Mouse (Mus musculus): ENCODE measurements around the gene Scgb1b7.
"Not testable (repeated sequence)": the region's sequence is repeated elsewhere in the genome, so short reads cannot be mapped to it uniquely, and the experiment has no call there.

Gene Scgb1b7

DNA sequence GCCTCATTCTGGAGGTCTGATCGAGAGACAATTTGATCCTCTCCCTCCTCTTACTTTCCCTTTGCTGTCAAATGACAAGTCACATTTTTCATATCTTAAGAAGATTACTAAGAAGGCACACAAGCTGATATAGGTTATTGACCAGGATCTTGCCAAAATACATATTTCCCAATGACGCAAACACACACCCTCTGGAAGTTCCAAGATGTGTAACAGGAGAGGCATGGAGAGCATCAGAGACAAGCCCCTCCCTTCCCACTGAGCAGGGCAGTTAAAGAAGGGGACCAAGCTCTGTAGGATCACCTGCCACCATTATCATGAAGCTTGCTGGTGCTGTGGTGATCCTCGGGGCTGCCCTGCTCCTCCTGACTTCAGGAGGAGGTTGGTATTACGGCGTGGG, at the start of gene Scgb1b7:
TSS of gene Scgb1b7 (plus strand) at position 301 of the 400 bp plus-strand sequence.
- DNase-seq (ENCODE audit: low read depth in 2 of 2, low spot score in 2 of 2): not testable (repeated sequence)

DNA sequence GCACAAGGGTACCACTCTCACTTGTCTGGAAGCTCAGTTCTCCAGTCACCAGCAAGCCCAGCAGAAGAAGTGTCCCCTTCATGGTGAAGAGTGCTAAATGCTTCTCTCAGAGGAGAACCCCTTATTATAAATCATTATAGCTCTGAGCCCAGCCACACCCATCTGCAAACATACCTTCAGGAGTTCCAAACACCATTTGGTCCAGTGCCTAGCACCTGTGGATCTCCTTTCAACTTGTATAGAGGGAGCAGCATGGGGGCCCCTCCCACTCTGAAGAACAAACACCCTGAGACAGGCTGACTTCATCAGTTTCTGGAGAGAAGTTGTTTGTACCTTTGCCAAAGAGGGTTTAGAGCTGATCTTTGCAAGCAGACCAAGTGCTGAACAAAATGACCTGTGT, 6.8 kb upstream of the Scgb1b7 start, which contains the start of gene Scgb2b7:
TSS of gene Scgb2b7 (minus strand) at position 101 of the 400 bp plus-strand sequence.
- not testable (repeated sequence) for DNase-seq (ENCODE audit: low read depth in 2 of 2, low spot score in 2 of 2)
